Mouse (Mus musculus) stomach, postnatal 0 days (tissue): ENCODE measurements around the gene Olfr1101. TPM values are rescaled to one million over a fixed set of nuclear protein-coding genes. Genes with fewer than 3 reads are reported as not detected.

Source experiments
- ATAC-seq: fragments of 200-750 bp; cut with Nextera tagmentation; 2 replicates; pipeline ENCODE4 v1.8.0; 2017; ENCODE audit not compliant: low FRiP score, low TSS enrichment
- DNase-seq: peaks from one replicate; pipeline ENCODE4 v3.0.0-alpha.2; 2016; ENCODE audit warnings: low spot score
- H3K27ac ChIP-seq: fragments of 300-500 bp; sonication (generic); replicated peaks from 2 replicates; pipeline ENCODE4 v1.5.1; 2014; ENCODE audit warnings: mild to moderate bottlenecking, control low read depth
- H3K27me3 ChIP-seq: fragments of 300-500 bp; sonication (generic); 2 replicates; pipeline ENCODE4 v1.6.1; 2014; ENCODE audit warnings: low read length; ENCODE audit not compliant: control insufficient read depth, insufficient read depth
- H3K36me3 ChIP-seq: fragments of 300-500 bp; sonication (generic); 2 replicates; pipeline ENCODE4 v1.6.1; 2014; ENCODE audit warnings: low read length, mixed read lengths; ENCODE audit not compliant: control insufficient read depth, insufficient read depth
- H3K4me1 ChIP-seq: fragments of 300-500 bp; sonication (generic); replicated peaks from 2 replicates; pipeline ENCODE4 v1.6.1; 2014; ENCODE audit warnings: antibody characterized with exemption; ENCODE audit not compliant: control insufficient read depth, insufficient read depth
- H3K4me2 ChIP-seq: fragments of 300-500 bp; sonication (generic); replicated peaks from 2 replicates; pipeline ENCODE4 v1.6.1; 2014; ENCODE audit warnings: low read depth, mild to moderate bottlenecking, control low read depth, moderate library complexity
- H3K4me3 ChIP-seq: fragments of 300-500 bp; sonication (generic); 2 replicates; pipeline ENCODE4 v1.5.1; 2014; ENCODE audit warnings: low read depth, low read length, control low read depth
- H3K9ac ChIP-seq: fragments of 300-500 bp; sonication (generic); 2 replicates; pipeline ENCODE4 v1.6.1; 2014; ENCODE audit warnings: mild to moderate bottlenecking, low read length, control low read depth, mixed read lengths
- H3K9me3 ChIP-seq: fragments of 300-500 bp; sonication (generic); 2 replicates; pipeline ENCODE4 v1.6.1; 2016; ENCODE audit warnings: low read length; ENCODE audit not compliant: control insufficient read depth
- CTCF ChIP-seq: IDR thresholded peaks from 2 replicates; pipeline ENCODE4 v1.5.1; 2016; ENCODE audit warnings: antibody characterized with exemption, low read depth, mild to moderate bottlenecking, moderate library complexity
- EP300 ChIP-seq: optimal IDR thresholded peaks from 2 replicates; pipeline ENCODE3; 2016; ENCODE audit warnings: antibody characterized with exemption
- WGBS: fragments of 180-500 bp; shearing (Covaris S2); extraction: QIAGEN DNeasy Blood & Tissue Kit; methylation state at CpG from one replicate; pipeline ENCODE4 v1.1.7; 2014; 5-methylcytosine and 5-hydroxymethylcytosine counted together
- polyA plus RNA-seq: library from polyadenylated mRNA; unstranded; fragments of >200 nt; fragmentation: Nextera tagmentation; extraction: Ambion mirVana; gene quantifications from 2 replicates; pipeline ENCODE4 v1.2.1, GENCODE M21; 2015

Gene Olfr1101
- not detected in 2 replicates for polyA plus RNA-seq

DNA sequence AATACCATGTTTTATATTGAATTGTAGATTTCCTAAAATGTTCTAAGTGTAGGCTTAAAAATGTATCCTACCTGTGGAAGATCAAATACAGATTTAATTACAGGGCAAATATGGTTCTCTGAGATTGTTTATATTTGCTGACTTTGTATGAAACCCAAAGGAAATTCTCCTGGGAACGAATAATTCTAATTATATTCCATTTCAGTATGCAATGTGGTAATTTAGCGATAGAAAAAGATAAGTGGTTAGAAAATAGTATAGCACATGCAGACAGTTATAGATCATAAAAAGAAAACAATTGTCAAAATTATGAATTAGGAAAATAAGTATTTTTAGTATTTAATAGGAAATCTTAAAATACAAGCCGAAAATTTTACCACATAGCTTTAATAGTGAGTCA lies at the start of gene Olfr1101:
TSS of gene Olfr1101 (minus strand) at position 101 of the 400 bp plus-strand sequence.
- TF ChIP-seq EP300 (no peak), CTCF (no peak)
- Histone ChIP-seq H3K36me3 (no peaks in the 10 kb centered on the region), H3K9me3 (no peaks in the 10 kb centered on the region), H3K4me1 (no peaks in the 10 kb centered on the region), H3K9ac (no peak within 1 kb of the TSS), H3K4me2 (no peak within 1 kb of the TSS), H3K27me3 (no peaks in the 10 kb centered on the region), H3K4me3 (no peak within 1 kb of the TSS), H3K27ac (no peak within 1 kb of the TSS)
- no peak for ATAC-seq
- 67% methylated on average over 3 of the region's 3 CpGs for WGBS
- DNase-seq: no peak

- H3K4me3 ChIP-seq: no peak within 1 kb of the TSS
- DNase-seq (no peak), ATAC-seq (no peak)
- H3K9ac ChIP-seq: no peak within 1 kb of the TSS
- no peak for TF ChIP-seq CTCF
- TF ChIP-seq EP300: no peak
- no peak within 1 kb of the TSS for H3K27ac ChIP-seq
- no peaks in the 10 kb centered on the region for H3K9me3 ChIP-seq
- no peaks in the 10 kb centered on the region for H3K27me3 ChIP-seq
- no peaks in the 10 kb centered on the region for H3K36me3 ChIP-seq
- no peaks in the 10 kb centered on the region for H3K4me1 ChIP-seq
- H3K4me2 ChIP-seq: no peak within 1 kb of the TSS
Measured at GRCm38 (mm10) chr2:87036431-87036830, 45.4 kb upstream of the Olfr1101 start, which contains the start of gene Olfr1105. Gene Olfr1105 (minus strand): TSS chr2:87036531.

GRCm38 (mm10) chr2:87026980-87027379 lies 36.0 kb upstream of the Olfr1101 start, which contains the start of gene Olfr1104:
Gene Olfr1104 (minus strand): TSS chr2:87027080.
- TF ChIP-seq CTCF (no peak), EP300 (no peak)
- Histone ChIP-seq H3K36me3 (no peaks in the 10 kb centered on the region), H3K9ac (no peak within 1 kb of the TSS), H3K9me3 (no peaks in the 10 kb centered on the region), H3K27me3 (no peaks in the 10 kb centered on the region), H3K4me1 (no peaks in the 10 kb centered on the region), H3K4me3 (no peak within 1 kb of the TSS), H3K4me2 (no peak within 1 kb of the TSS), H3K27ac (no peak within 1 kb of the TSS)
- 77% methylated on average over 1 of the region's 1 CpGs for WGBS
- ATAC-seq (no peak), DNase-seq (no peak)

DNA sequence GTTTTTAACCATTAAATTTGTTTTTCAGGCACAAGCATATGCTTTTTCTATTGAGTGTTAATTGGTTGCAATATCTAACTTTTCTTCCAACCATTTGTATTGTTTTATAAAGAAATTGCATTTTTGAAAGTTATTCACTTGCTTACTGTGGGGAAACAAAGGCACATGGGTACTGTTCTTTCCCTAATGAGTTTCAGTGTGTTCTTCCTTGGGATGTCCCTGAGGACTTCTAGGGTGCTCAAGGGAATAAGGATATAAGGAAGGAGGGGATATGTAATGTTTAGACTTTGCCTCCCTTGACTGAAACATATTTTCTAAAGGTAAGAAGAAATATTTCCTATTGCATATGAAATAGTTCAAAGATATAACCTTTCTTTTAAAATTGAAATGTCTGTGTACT lies 7.1 kb upstream of the Olfr1101 start, which contains the start of gene Olfr1102:
TSS of gene Olfr1102 (plus strand) at position 301 of the 400 bp plus-strand sequence.
- H3K9ac ChIP-seq: no peak within 1 kb of the TSS
- no peak within 1 kb of the TSS for H3K4me3 ChIP-seq
- no peak within 1 kb of the TSS for H3K27ac ChIP-seq
- H3K4me2 ChIP-seq: no peak within 1 kb of the TSS
- ATAC-seq (no peak), DNase-seq (no peak)
- H3K27me3 ChIP-seq: no peaks in the 10 kb centered on the region
- no peaks in the 10 kb centered on the region for H3K36me3 ChIP-seq
- H3K9me3 ChIP-seq: no peaks in the 10 kb centered on the region
- TF ChIP-seq CTCF (no peak), EP300 (no peak)
- no peaks in the 10 kb centered on the region for H3K4me1 ChIP-seq

- ATAC-seq: no peak
- H3K4me2 ChIP-seq: no peak within 1 kb of the TSS
Measured at GRCm38 (mm10) chr2:86979854-86980253, 11.2 kb downstream of the Olfr1101 start, which contains the start of gene Olfr1100. Gene Olfr1100 (minus strand): TSS chr2:86979954.

DNA sequence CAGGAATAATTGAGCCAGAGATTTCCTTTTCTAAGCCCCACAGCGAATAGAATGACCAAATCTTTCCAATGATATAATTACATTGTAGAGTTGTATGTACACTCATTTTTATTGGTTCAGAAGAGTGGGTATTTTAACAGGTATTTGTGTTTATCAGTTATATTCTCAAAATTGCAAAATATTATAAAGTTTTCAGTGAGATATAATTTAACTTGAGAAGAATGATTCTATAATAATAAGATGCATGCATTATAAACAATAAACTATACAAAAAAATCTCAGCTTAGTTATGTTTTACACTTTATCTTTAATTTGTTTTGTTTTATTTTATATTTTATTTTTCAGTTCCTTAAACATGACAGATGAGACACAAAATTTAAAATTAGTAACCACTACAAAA lies 30.4 kb downstream of the Olfr1101 start, which contains the start of gene Olfr1099:
TSS of gene Olfr1099 (minus strand) at position 101 of the 400 bp plus-strand sequence.
- Histone ChIP-seq H3K4me1 (no peaks in the 10 kb centered on the region), H3K36me3 (no peaks in the 10 kb centered on the region), H3K4me3 (no peak within 1 kb of the TSS), H3K9me3 (no peaks in the 10 kb centered on the region), H3K9ac (no peak within 1 kb of the TSS), H3K4me2 (no peak within 1 kb of the TSS), H3K27me3 (no peaks in the 10 kb centered on the region), H3K27ac (no peak within 1 kb of the TSS)
- no peak for DNase-seq
- no peak for ATAC-seq
- TF ChIP-seq EP300: no peak
- no peak for TF ChIP-seq CTCF
- 77% methylated on average over 1 of the region's 1 CpGs for WGBS

More at GRCm38 (mm10) chr2:86979854-86980253, 11.2 kb downstream of the Olfr1101 start, which contains the start of gene Olfr1100:
- no peak for DNase-seq
- no peaks in the 10 kb centered on the region for H3K4me1 ChIP-seq
- H3K9ac ChIP-seq: no peak within 1 kb of the TSS
- H3K36me3 ChIP-seq: no peaks in the 10 kb centered on the region
- WGBS: 68% methylated on average over 3 of the region's 3 CpGs
- H3K27ac ChIP-seq: no peak within 1 kb of the TSS
- no peaks in the 10 kb centered on the region for H3K9me3 ChIP-seq
- H3K27me3 ChIP-seq: no peaks in the 10 kb centered on the region
- no peak within 1 kb of the TSS for H3K4me3 ChIP-seq
- TF ChIP-seq EP300 (no peak), CTCF (no peak)

Other genes with a start within 250 kb of the Olfr1101 start
- gene Olfr1090, start 232.2 kb downstream of the Olfr1101 start, polyA plus RNA-seq: not detected in 2 replicates
- not detected in 2 replicates for gene Olfr1093, start 208.7 kb downstream of the Olfr1101 start, polyA plus RNA-seq
- gene Olfr141, start 181.2 kb downstream of the Olfr1101 start, polyA plus RNA-seq: not detected in 2 replicates
- gene Olfr1094, start 166.6 kb downstream of the Olfr1101 start, polyA plus RNA-seq: 0.06 TPM in 1 of 2 replicates, not detected in the other
- not detected in 2 replicates for gene Olfr1095, start 139.5 kb downstream of the Olfr1101 start, polyA plus RNA-seq
- not detected in 2 replicates for gene Gm13723, start 116.4 kb downstream of the Olfr1101 start, polyA plus RNA-seq
- gene Olfr1097, start 99.0 kb downstream of the Olfr1101 start, polyA plus RNA-seq: not detected in 2 replicates
- not detected in 2 replicates for gene Olfr1098, start 66.7 kb downstream of the Olfr1101 start, polyA plus RNA-seq
- not detected in 2 replicates for gene Olfr1099, start 30.5 kb downstream of the Olfr1101 start, polyA plus RNA-seq
- not detected in 2 replicates for gene Olfr1100, start 11.3 kb downstream of the Olfr1101 start, polyA plus RNA-seq
- gene Olfr1102, start 7.2 kb upstream of the Olfr1101 start, polyA plus RNA-seq: not detected in 2 replicates
- gene Olfr1104, start 35.9 kb upstream of the Olfr1101 start, polyA plus RNA-seq: not detected in 2 replicates
- not detected in 2 replicates for gene Olfr1105, start 45.3 kb upstream of the Olfr1101 start, polyA plus RNA-seq
- gene Olfr1106, start 61.1 kb upstream of the Olfr1101 start, polyA plus RNA-seq: not detected in 2 replicates
- not detected in 2 replicates for gene Olfr1107, start 84.6 kb upstream of the Olfr1101 start, polyA plus RNA-seq
- not detected in 2 replicates for gene Olfr1109, start 104.8 kb upstream of the Olfr1101 start, polyA plus RNA-seq
- not detected in 2 replicates for gene Olfr259, start 123.3 kb upstream of the Olfr1101 start, polyA plus RNA-seq
- not detected in 2 replicates for gene Olfr1110, start 149.1 kb upstream of the Olfr1101 start, polyA plus RNA-seq
- not detected in 2 replicates for gene Olfr1111, start 161.4 kb upstream of the Olfr1101 start, polyA plus RNA-seq
- gene Olfr1112, start 196.6 kb upstream of the Olfr1101 start, polyA plus RNA-seq: not detected in 2 replicates
- not detected in 2 replicates for gene Olfr1113, start 217.7 kb upstream of the Olfr1101 start, polyA plus RNA-seq